Mouse (Mus musculus) kidney, adult 2 months (tissue): ENCODE data around the gene Ckm. TPM values are rescaled to one million over a fixed set of nuclear protein-coding genes. Genes with fewer than 3 reads are reported as not detected.

Experiments used
- DNase-seq: peaks from one replicate; pipeline ENCODE4 v3.0.0; 2021
- H3K27ac ChIP-seq: fragments of 200-500 bp; 2 replicates; pipeline ENCODE4 v1.5.1; 2012; ENCODE audit warnings: low read depth, low read length, control low read depth, inconsistent platforms; ENCODE audit not compliant: insufficient read depth
- H3K27me3 ChIP-seq: fragments of 200-500 bp; replicated peaks from 2 replicates; pipeline ENCODE4 v1.6.1; 2012; ENCODE audit warnings: mild to moderate bottlenecking, moderate library complexity, low read length, inconsistent platforms; ENCODE audit not compliant: control insufficient read depth, insufficient read depth
- H3K36me3 ChIP-seq: fragments of 200-500 bp; 2 replicates; pipeline ENCODE4 v1.6.1; 2012; ENCODE audit warnings: mild to moderate bottlenecking, moderate library complexity, low read length, inconsistent platforms; ENCODE audit not compliant: control insufficient read depth, insufficient read depth
- H3K4me1 ChIP-seq: fragments of 200-500 bp; 2 replicates; pipeline ENCODE4 v1.6.1; 2011; ENCODE audit warnings: low read length; ENCODE audit not compliant: control insufficient read depth, insufficient read depth
- H3K4me3 ChIP-seq: fragments of 200-500 bp; 2 replicates; pipeline ENCODE4 v1.5.1; 2011; ENCODE audit warnings: mild to moderate bottlenecking, low read depth, low read length, control low read depth; ENCODE audit not compliant: insufficient read depth
- CTCF ChIP-seq: fragments of 200-500 bp; conservative IDR thresholded peaks from 2 replicates; pipeline ENCODE4 v1.5.1; 2011; ENCODE audit warnings: low read depth, mild to moderate bottlenecking, control low read depth, low read length, moderate library complexity, mixed read lengths; ENCODE audit not compliant: insufficient read depth, insufficient read length
- POLR2A ChIP-seq: fragments of 200-500 bp; IDR thresholded peaks from one replicate; pipeline ENCODE4 v1.6.1; 2011; ENCODE audit warnings: low read depth, low read length, control low read depth
- WGBS: fragments of 180-500 bp; shearing (Covaris S2); methylation state at CpG from one replicate; pipeline ENCODE4 v1.1.7; 2018; 5-methylcytosine and 5-hydroxymethylcytosine counted together
- polyA plus RNA-seq: library from polyadenylated mRNA; depleted of rRNA; stranded (reverse); fragments of >200 nt; gene quantifications from 2 replicates; pipeline ENCODE4 v1.2.3, GENCODE M21; 2012

Gene Ckm
- polyA plus RNA-seq, 1 experiment, result 420 TPM

DNA sequence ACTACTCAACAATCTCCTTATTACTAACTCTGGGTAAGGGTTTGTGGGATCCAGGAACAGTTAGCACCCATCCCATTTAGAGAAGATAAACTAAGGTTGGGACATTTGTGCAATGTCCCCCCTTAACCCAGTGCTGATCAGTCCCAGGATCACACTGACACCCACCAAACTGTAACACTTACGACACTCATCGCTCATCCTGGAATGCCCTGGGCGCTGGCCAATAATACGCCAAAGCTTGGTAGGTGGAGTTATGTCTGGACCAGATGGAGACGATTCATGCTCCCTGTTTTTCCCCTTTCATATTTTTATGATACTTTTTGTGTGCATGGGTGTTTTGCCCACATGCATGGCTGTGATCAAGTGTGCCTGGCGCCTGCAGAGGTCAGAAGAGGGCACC is 25.8 kb downstream of the Ckm start:
- H3K36me3 ChIP-seq, result peaks cover 4% of the 10 kb centered on the region
- H3K4me1 ChIP-seq, result no peaks in the 10 kb centered on the region
- DNase-seq, result no peak
- no peaks in the 10 kb centered on the region for H3K27me3 ChIP-seq
- H3K27ac ChIP-seq, result no peak overlapping the region
- WGBS, result 80% methylated on average over 6 of the region's 6 CpGs
- TF ChIP-seq POLR2A, result no peak
- no peak overlapping the region for H3K4me3 ChIP-seq

DNA sequence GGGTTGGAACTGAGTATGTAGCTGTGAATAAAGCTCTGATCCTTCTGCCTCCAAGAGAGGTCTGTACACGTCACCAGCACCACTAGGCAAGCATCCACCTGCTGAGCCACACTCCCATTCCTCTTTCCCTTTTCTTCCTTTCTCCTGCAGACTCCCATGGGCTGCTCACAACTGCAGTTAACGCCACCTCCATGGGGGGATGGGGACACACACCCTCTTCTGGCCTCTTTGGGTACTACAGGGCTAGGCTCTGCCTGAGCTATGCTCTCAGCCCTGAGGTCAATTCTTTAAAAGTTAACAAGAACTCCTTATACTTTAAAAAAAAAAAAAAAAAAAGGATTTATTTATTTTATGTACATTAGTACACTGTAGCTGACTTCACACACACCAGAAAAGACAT is 27.9 kb downstream of the Ckm start:
- Histone ChIP-seq H3K27ac (no peak overlapping the region), H3K27me3 (no peaks in the 10 kb centered on the region), H3K4me3 (no peak overlapping the region), H3K36me3 (peaks cover 4% of the 10 kb centered on the region), H3K4me1 (no peaks in the 10 kb centered on the region)
- WGBS, result 98% methylated on average over 2 of the region's 2 CpGs
- TF ChIP-seq POLR2A (no peak), CTCF (0 out of 2 replicates have a peak, but pooled peaks have one; percentile 22)
- DNase-seq, result no peak

DNA sequence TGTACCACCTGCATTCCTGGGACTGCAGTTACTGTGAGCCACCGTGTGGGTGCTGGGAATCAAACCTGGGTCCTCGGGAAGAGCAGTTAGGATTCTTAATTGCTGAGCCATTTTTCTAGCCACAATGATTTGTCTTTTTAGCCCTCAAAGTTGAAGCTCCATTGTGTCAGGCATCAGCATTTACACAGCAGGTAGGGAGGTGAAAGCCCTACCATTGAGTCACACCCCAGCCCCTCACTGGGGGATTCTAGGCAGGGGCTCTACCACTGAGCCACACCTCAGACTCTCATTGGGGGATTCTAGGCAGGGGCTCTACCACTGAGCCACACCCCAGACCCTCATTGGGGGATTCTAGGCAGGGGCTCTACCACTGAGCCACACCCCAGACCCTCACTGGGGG is 31.7 kb downstream of the Ckm start:
- Histone ChIP-seq H3K36me3 (peaks cover 4% of the 10 kb centered on the region), H3K4me3 (no peak overlapping the region), H3K27ac (no peak overlapping the region), H3K27me3 (no peaks in the 10 kb centered on the region), H3K4me1 (peaks cover 7% of the 10 kb centered on the region)
- WGBS, result 93% methylated on average over 2 of the region's 2 CpGs
- DNase-seq, result no peak
- no peak for TF ChIP-seq CTCF
- no peak for TF ChIP-seq POLR2A

DNA sequence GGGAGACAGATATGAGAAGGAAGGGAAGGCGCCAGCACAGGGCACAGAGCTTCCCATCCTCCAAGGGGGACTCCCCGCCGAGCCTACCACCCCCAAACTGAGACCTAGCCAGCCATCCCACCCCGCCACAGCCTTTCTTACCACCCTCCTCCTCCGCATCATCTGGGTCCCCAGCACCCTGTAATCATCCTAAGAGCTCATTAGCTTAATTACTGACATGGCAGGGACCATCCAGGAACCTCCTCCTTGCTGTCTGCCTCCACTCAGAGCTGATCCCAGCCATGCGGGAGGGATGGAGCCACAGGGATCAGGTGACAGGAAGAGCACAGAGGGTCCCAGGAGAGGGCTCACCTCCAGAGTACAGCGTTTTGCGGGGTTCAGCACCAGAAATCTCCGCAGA is 32.5 kb downstream of the Ckm start:
- 86% methylated on average over 9 of the region's 9 CpGs for WGBS
- peaks cover 2% of the 10 kb centered on the region for H3K36me3 ChIP-seq
- no peaks in the 10 kb centered on the region for H3K27me3 ChIP-seq
- peaks cover 7% of the 10 kb centered on the region for H3K4me1 ChIP-seq
- no peak for DNase-seq
- H3K4me3 ChIP-seq, result no peak overlapping the region
- TF ChIP-seq POLR2A (no peak), CTCF (no peak)
- H3K27ac ChIP-seq, result no peak overlapping the region

DNA sequence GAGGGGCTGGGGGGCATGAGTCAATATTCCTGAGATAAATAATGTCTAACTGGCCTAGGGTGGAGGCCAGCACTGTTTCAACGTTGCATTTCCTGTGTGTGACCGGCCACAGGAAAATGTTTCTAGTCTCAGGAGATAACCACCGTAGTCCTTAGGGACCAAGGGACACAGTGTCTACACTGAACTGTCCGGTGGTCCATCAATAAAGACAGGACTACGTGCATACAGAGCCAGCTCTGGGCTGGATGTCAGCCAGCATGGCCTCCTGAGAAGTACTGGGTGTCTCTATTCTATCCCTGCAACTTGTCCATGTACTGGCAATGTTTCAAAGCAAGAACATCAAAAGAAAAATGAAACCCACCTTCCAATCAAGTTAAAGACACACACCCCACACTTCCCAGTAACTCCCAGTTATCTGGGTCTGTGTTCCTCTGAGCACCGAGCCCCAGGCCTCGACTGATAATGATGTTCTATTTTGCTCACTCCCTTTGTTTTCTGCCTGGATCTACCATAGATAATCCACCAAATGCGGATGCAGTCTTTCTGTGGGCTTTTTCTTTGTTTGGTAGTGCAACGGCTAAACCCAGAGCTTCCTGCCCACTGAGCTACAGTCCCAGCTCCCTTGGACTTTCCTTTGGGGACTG is 37.0 kb downstream of the Ckm start:
- Histone ChIP-seq H3K27me3 (no peaks in the 10 kb centered on the region), H3K4me1 (peaks cover 7% of the 10 kb centered on the region), H3K36me3 (no peaks in the 10 kb centered on the region), H3K27ac (no peak overlapping the region), H3K4me3 (no peak overlapping the region)
- TF ChIP-seq POLR2A, result no peak
- no peak for TF ChIP-seq CTCF
- WGBS, result 64% methylated on average over 9 of the region's 9 CpGs
- peak; percentile 74 for DNase-seq

DNA sequence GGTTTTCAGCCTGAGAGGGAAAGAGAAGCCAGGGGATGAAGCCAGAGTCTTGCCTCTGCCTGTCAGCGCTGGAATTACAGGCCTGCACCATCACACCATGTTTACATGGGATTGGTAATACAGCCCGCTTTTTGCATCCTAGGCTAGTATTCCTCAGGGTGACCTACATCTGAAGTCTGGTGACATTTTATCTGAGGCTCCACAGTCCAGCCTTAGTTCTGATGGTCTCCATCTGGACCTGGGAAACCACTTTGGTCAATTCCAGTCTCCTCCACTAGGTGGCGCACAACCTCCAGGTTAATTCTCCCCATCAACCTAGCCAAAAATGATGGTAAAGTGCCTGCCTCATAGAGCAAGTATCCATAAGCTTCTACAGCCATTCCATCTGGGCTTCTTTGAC is 38.8 kb downstream of the Ckm start:
- no peaks in the 10 kb centered on the region; the same call in 1 of the 2 replicates for H3K36me3 ChIP-seq
- H3K27ac ChIP-seq, result no peak overlapping the region
- WGBS, result 29% methylated on average over 3 of the region's 3 CpGs

DNA sequence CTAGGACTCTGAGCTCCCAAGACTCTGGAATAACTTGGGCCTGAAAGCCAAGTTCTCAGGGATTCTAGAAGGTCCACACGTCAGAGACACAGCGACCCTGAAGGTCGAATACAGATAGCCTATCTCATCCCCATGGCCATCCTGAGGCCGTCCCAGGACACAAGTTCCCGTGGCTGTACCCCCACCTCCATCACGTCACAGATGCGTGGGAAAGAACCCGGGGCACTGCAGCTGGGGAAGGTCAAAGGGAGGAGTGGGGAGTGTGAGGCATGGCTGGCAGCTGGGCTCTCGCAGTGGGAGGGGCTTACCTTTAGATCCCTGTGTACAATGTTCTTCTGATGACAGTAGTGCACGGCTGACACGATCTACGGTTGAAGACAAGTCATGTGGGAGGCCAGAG is 40.2 kb downstream of the Ckm start:
- no peak for DNase-seq
- Histone ChIP-seq H3K4me1 (peaks cover 6% of the 10 kb centered on the region), H3K36me3 (no peaks in the 10 kb centered on the region; the same call in 1 of the 2 replicates), H3K27me3 (no peaks in the 10 kb centered on the region), H3K27ac (no peak overlapping the region), H3K4me3 (no peak overlapping the region)
- TF ChIP-seq CTCF (no peak), POLR2A (no peak)
- WGBS, result 63% methylated on average over 12 of the region's 12 CpGs

More for the DNA sequence above, 38.8 kb downstream of the Ckm start:
- no peak for TF ChIP-seq POLR2A
- peak; percentile 85 for TF ChIP-seq CTCF
- Histone ChIP-seq H3K4me3 (no peak overlapping the region), H3K27me3 (no peaks in the 10 kb centered on the region), H3K4me1 (peaks cover 7% of the 10 kb centered on the region)
- DNase-seq, result peak; percentile 85

DNA sequence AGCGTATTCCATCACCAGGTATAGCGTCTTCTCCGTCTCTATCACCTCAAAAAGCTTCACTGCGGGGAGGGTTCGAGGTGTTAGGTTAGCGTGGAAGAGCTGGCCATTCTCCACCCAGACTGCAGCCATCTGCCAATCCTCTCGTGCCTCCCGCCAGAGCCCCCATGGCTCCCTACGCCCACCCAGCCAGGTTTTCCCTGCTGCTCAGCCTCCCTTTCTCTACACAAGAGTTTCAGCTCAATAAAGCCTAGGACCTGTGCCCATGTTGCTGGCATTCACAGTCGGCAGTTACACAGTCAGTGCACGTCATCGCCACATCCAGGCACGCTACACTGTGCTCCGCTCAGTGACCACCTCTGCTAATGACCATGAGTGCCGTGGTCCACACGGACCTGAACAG is 43.1 kb downstream of the Ckm start:
- TF ChIP-seq POLR2A (no peak), CTCF (no peak)
- no peak overlapping the region for H3K4me3 ChIP-seq
- DNase-seq, result no peak
- H3K36me3 ChIP-seq, result no peaks in the 10 kb centered on the region; the same call in 1 of the 2 replicates
- WGBS, result 96% methylated on average over 16 of the region's 16 CpGs
- H3K27me3 ChIP-seq, result no peaks in the 10 kb centered on the region
- H3K4me1 ChIP-seq, result no peaks in the 10 kb centered on the region
- H3K27ac ChIP-seq, result no peak overlapping the region
